Mouse (Mus musculus): Measurements from ENCODE around the gene Pald1. TPM values are rescaled to one million over a fixed set of nuclear protein-coding genes. Genes with fewer than 3 reads are reported as not detected.
A peak's percentile ranks its signal among the peaks of the same experiment; 100 is the strongest.

The Pald1 gene
- polyA plus RNA-seq, 2 experiments from 2014 or later = not detected

GRCm38 (mm10) chr10:61275669-61276110 lies 107.6 kb downstream of the Pald1 start:
- ATAC-seq = peak; percentile 59

GRCm38 (mm10) chr10:61274532-61274931 lies 108.8 kb downstream of the Pald1 start:
- ATAC-seq = no peak

- no peak for ATAC-seq
Observed at GRCm38 (mm10) chr10:61273844-61274215, 109.5 kb downstream of the Pald1 start.

GRCm38 (mm10) chr10:61273081-61273843 lies 110.1 kb downstream of the Pald1 start, which contains the start of gene Adamts14:
Gene Adamts14 (minus strand): TSS chr10:61273438.
- no peak for ATAC-seq

GRCm38 (mm10) chr10:61272631-61273030 lies 110.7 kb downstream of the Pald1 start:
- no peak for ATAC-seq

- no peak for ATAC-seq
Observed at GRCm38 (mm10) chr10:61272089-61272626, 111.2 kb downstream of the Pald1 start.

Other genes with a start within 250 kb of the Pald1 start
- 10 to 100 TPM; 23.5 to 24.3 TPM for gene Sgpl1, start 235.8 kb downstream of the Pald1 start, polyA plus RNA-seq (2017; shearing (Covaris generic))
- gene Tbata, start 211.6 kb downstream of the Pald1 start, polyA plus RNA-seq (2017; shearing (Covaris generic)) = not detected
- gene Adamts14, start 110.1 kb downstream of the Pald1 start, polyA plus RNA-seq (2017; shearing (Covaris generic)) = not detected
- gene Prf1, start 85.7 kb downstream of the Pald1 start, polyA plus RNA-seq (2017; shearing (Covaris generic)) = 1 to 10 TPM; 5.1 to 6.7 TPM
- gene Nodal, start 34.4 kb upstream of the Pald1 start, polyA plus RNA-seq (2017; shearing (Covaris generic)) = not detected
- 10 to 100 TPM; 21.7 to 34.5 TPM for gene Eif4ebp2, start 69.1 kb upstream of the Pald1 start, polyA plus RNA-seq (2017; shearing (Covaris generic))
- gene Lrrc20, start 92.3 kb upstream of the Pald1 start, polyA plus RNA-seq (2017; shearing (Covaris generic)) = 1 to 10 TPM; 5.0 to 6.2 TPM
- not detected for gene Npffr1, start 212.0 kb upstream of the Pald1 start, polyA plus RNA-seq (2017; shearing (Covaris generic))

All from activated CD4-positive, CD25-positive, alpha-beta regulatory T cell, adult 4 months (primary cell).